Mouse (Mus musculus) A20 (cell line): ENCODE measurements around the gene Egr2.

Experiments
- DNase-seq: peaks from one replicate; pipeline ENCODE4 v3.0.0-alpha.2; 2011; ENCODE audit warnings: low read depth, low spot score

The Egr2 gene

GRCm38 (mm10) chr10:67535256-67535655 lies at the start of gene Egr2:
TSS of gene Egr2 (plus strand) at chr10:67535475.
- DNase-seq = no peak

- DNase-seq = no peak
Observed at GRCm38 (mm10) chr10:67487496-67487895, 47.8 kb upstream of the Egr2 start.

GRCm38 (mm10) chr10:67489836-67490235 lies 45.4 kb upstream of the Egr2 start:
- DNase-seq = no peak

- DNase-seq = no peak
Observed at GRCm38 (mm10) chr10:67490632-67491031, 44.6 kb upstream of the Egr2 start.

GRCm38 (mm10) chr10:67492161-67492571 lies 43.1 kb upstream of the Egr2 start:
- DNase-seq = no peak

- no peak for DNase-seq
Observed at GRCm38 (mm10) chr10:67493556-67493955, 41.7 kb upstream of the Egr2 start.

- DNase-seq = no peak
Observed at GRCm38 (mm10) chr10:67497144-67497892, 38.0 kb upstream of the Egr2 start.

GRCm38 (mm10) chr10:67497951-67498350 lies 37.3 kb upstream of the Egr2 start:
- DNase-seq = no peak

GRCm38 (mm10) chr10:67503320-67503995 lies 31.8 kb upstream of the Egr2 start:
- peak; percentile 4 for DNase-seq

- no peak for DNase-seq
Observed at GRCm38 (mm10) chr10:67504046-67504445, 31.2 kb upstream of the Egr2 start.

GRCm38 (mm10) chr10:67505248-67505647 lies 30.0 kb upstream of the Egr2 start:
- no peak for DNase-seq

- no peak for DNase-seq
Observed at GRCm38 (mm10) chr10:67512211-67512610, 23.1 kb upstream of the Egr2 start.

GRCm38 (mm10) chr10:67512871-67513270 lies 22.4 kb upstream of the Egr2 start:
- no peak for DNase-seq

- DNase-seq = no peak
Observed at GRCm38 (mm10) chr10:67518733-67519132, 16.5 kb upstream of the Egr2 start.

GRCm38 (mm10) chr10:67524130-67524529 lies 11.1 kb upstream of the Egr2 start:
- no peak for DNase-seq

GRCm38 (mm10) chr10:67524694-67525093 lies 10.6 kb upstream of the Egr2 start:
- DNase-seq = no peak

- DNase-seq = no peak
Observed at GRCm38 (mm10) chr10:67526435-67526834, 8.8 kb upstream of the Egr2 start.

- no peak for DNase-seq
Observed at GRCm38 (mm10) chr10:67529769-67530168, 5.5 kb upstream of the Egr2 start.

GRCm38 (mm10) chr10:67535972-67536371 lies 697 bp downstream of the Egr2 start:
- DNase-seq = peak; percentile 78

GRCm38 (mm10) chr10:67536621-67537141 lies 1.4 kb downstream of the Egr2 start:
- peak; percentile 68 for DNase-seq

- peak; percentile 95 for DNase-seq
Observed at GRCm38 (mm10) chr10:67537151-67537994, 2.1 kb downstream of the Egr2 start.

GRCm38 (mm10) chr10:67538106-67538505 lies 2.8 kb downstream of the Egr2 start:
- peak; percentile 33 for DNase-seq
